Mouse (Mus musculus) stomach, postnatal 0 days (tissue): ENCODE measurements around the gene Rnf180.

ENCODE experiments used
- CTCF ChIP-seq: IDR thresholded peaks from 2 replicates; pipeline ENCODE4 v1.5.1; 2016; ENCODE audit warnings: antibody characterized with exemption, low read depth, mild to moderate bottlenecking, moderate library complexity
- EP300 ChIP-seq: optimal IDR thresholded peaks from 2 replicates; pipeline ENCODE3; 2016; ENCODE audit warnings: antibody characterized with exemption

GRCm38 (mm10) chr13:105132370-105132769 is 162.2 kb downstream of the Rnf180 start:
- TF ChIP-seq CTCF (no peak), EP300 (no peak)
